Mouse (Mus musculus) olfactory bulb, adult 2 months (tissue): Measurements from ENCODE around the gene Dtnb. TPM values are rescaled to one million over a fixed set of nuclear protein-coding genes. Genes with fewer than 3 reads are reported as not detected.

Source experiments
- H3K27ac ChIP-seq: fragments of 200-500 bp; 2 replicates; pipeline ENCODE4 v1.5.1; 2012; ENCODE audit warnings: low read depth, low read length; ENCODE audit not compliant: insufficient read depth
- H3K4me1 ChIP-seq: fragments of 200-500 bp; 2 replicates; pipeline ENCODE4 v1.6.1; 2012; ENCODE audit warnings: low read length; ENCODE audit not compliant: control insufficient read depth, insufficient read depth
- H3K4me3 ChIP-seq: fragments of 200-500 bp; 2 replicates; pipeline ENCODE4 v1.5.1; 2012; ENCODE audit warnings: mild to moderate bottlenecking, low read depth, low read length, moderate library complexity; ENCODE audit not compliant: insufficient read depth
- CTCF ChIP-seq: fragments of 200-500 bp; IDR thresholded peaks from 2 replicates; pipeline ENCODE4 v1.5.1; 2012; ENCODE audit warnings: low read depth, mild to moderate bottlenecking, low read length, moderate library complexity; ENCODE audit not compliant: insufficient read depth
- POLR2A ChIP-seq: fragments of 200-500 bp; IDR thresholded peaks from 2 replicates; pipeline ENCODE4 v1.6.1; 2012; ENCODE audit warnings: mild to moderate bottlenecking, low read depth, low read length, moderate library complexity; ENCODE audit not compliant: insufficient read depth
- WGBS: fragments of 180-500 bp; shearing (Covaris S2); methylation state at CpG from one replicate; pipeline ENCODE4 v1.1.7; 2018; 5-methylcytosine and 5-hydroxymethylcytosine counted together
- polyA plus RNA-seq: library from polyadenylated mRNA; stranded (reverse); fragments of >200 nt; gene quantifications from 2 replicates; pipeline ENCODE4 v1.2.4, GENCODE M21; 2012; ENCODE audit warnings: low replicate concordance; ENCODE audit not compliant: missing spikeins, insufficient read depth, insufficient read length

Gene Dtnb
- polyA plus RNA-seq, 1 experiment = not detected

GRCm38 (mm10) chr12:3563659-3564058, 8.5 kb upstream of the Dtnb start:
- Histone ChIP-seq H3K27ac (no peak overlapping the region), H3K4me3 (no peak overlapping the region), H3K4me1 (no peaks in the 10 kb centered on the region)
- TF ChIP-seq POLR2A = no peak
- TF ChIP-seq CTCF = no peak
- WGBS = 81% methylated on average over 4 of the region's 4 CpGs

GRCm38 (mm10) chr12:3568461-3568991, 3.7 kb upstream of the Dtnb start:
- Histone ChIP-seq H3K27ac (no peak overlapping the region), H3K4me1 (peaks cover 3% of the 10 kb centered on the region), H3K4me3 (no peak overlapping the region)
- no peak for TF ChIP-seq CTCF
- no peak for TF ChIP-seq POLR2A
- WGBS = 69% methylated on average over 5 of the region's 5 CpGs

- Histone ChIP-seq H3K4me3 (no peak overlapping the region), H3K27ac (no peak overlapping the region), H3K4me1 (peaks cover 8% of the 10 kb centered on the region)
- TF ChIP-seq POLR2A (no peak), CTCF (no peak)
- WGBS = 88% methylated on average over 4 of the region's 4 CpGs
These were observed 1.3 kb upstream of the Dtnb start for GRCm38 (mm10) chr12:3570711-3571400.

DNA sequence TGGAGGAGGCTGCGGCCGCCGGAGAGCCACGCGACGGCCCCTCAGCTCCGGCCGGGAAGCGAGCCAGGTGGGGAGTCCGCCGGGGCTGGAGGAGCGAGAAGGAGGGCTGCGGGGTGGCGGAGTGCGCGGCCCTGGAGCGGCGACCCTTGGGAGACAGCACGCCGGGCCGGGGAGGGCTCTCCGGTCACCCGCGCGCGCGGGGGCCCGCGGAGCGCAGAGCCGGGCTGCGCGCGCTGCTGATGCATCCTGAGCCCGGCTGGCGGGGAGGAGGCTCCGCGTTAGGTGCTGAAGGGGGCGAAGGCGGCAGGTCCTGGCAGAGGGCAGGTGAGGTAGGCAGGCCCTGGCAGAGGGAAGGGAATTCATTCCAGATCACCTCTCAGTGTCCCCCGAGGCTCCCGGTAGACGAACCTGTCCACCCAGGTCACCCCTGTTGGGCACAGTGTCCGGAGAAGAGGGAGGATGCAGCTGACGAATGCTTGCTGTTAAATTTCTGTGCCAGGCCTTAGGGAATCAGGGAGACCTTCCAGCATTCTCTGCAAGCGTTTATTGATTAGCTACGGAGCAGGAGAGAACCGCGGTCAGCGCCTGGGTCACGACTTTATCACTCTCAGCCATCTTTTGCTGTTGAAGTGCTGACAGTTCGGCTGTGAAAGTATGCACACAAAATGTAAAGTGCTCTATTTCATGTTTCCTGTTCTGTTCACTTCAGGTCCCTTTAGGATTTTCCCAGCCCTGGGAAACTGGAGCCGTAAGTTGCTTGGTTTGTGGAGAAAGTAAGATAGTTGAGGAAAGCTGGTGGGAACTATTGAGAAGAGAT, 608 bp downstream of the Dtnb start:
- 2% methylated on average over 53 of the region's 53 CpGs for WGBS
- Histone ChIP-seq H3K27ac (peak overlapping the region; percentile 85), H3K4me1 (peaks cover 10% of the 10 kb centered on the region), H3K4me3 (peak overlapping the region; percentile 94)
- TF ChIP-seq POLR2A (peak; percentile 7; the same call in 1 of the 2 replicates), CTCF (no peak)

DNA sequence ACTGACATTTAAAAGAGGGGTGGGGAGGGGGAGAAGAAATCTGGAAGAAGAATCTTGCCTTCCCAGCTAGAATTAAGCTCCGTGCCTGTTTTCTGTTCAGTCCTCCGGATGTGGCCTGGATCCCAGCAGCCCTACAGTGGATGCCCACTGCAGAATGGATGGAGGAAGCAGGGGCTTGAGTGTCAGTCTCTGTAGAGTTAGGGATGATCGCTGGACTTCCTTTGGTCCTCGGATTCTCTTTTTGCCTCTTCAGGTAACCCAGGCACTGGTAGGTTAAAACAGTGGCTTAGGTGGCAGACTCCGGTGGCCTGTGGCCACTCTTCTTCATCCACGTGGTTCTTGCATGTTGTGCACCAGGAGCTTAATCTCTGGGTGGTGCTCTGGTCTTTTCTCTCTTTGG, 1.2 kb downstream of the Dtnb start:
- Histone ChIP-seq H3K4me1 (peaks cover 10% of the 10 kb centered on the region), H3K4me3 (peak overlapping the region; percentile 37), H3K27ac (no peak overlapping the region)
- no peak for TF ChIP-seq CTCF
- no peak for TF ChIP-seq POLR2A
- WGBS = 26% methylated on average over 6 of the region's 6 CpGs

GRCm38 (mm10) chr12:3574670-3575069, 2.5 kb downstream of the Dtnb start:
- Histone ChIP-seq H3K4me3 (no peak overlapping the region), H3K27ac (no peak overlapping the region), H3K4me1 (peaks cover 10% of the 10 kb centered on the region)
- WGBS = 89% methylated on average over 4 of the region's 4 CpGs
- TF ChIP-seq POLR2A (no peak), CTCF (no peak)

DNA sequence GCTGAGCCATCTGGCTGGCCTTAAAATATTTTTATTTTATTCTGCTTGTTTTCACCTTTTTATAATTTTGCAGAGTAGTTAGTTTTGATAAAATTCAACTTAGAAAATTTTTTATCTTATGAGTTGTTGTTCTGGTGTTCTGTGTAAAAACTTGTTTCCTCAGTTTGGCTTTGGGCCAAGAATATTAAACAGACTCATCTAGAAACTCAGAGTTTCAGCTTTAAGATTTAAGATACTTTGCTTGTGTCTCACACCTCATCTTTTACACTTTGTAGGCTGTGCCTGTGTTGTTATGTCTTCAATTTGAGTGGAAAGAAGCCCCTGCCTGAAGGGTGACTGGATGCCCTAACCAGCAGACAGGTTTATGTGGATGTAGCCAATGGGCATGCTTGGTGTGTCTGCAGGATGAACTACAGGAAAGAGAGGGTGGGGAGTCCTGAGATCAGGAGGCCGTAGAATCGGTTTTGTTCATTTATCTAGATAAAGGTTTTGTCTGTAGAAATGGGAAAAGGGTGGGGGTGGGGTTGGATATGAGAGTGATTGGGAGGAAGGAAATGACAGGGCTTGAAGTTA, 7.9 kb downstream of the Dtnb start:
- no peak for TF ChIP-seq POLR2A
- no peak for TF ChIP-seq CTCF
- H3K4me1 ChIP-seq = 0 out of 2 replicates have a peak, but pooled peaks cover 4% of the 10 kb centered on the region
- 84% methylated on average over 2 of the region's 2 CpGs for WGBS

DNA sequence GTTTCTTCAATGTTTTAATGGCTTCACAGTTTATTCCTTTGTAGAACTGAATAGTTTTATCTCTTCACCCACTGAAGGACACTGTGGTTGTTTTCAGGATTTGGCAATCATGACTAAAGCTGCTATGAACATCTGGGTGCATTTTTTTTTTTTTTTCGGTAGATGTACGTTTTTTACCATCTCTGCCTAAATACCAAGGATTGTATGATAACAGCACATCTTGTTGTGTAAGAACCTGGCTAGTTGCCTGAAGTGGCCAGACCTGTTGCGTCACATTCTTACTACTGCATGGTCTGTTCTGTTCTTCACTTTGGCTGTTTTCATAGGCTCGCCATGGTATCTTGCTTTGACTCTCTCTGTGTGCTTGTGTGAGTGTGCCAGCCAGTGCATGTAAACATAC, 10.4 kb downstream of the Dtnb start:
- Histone ChIP-seq H3K27ac (no peak overlapping the region), H3K4me3 (no peak overlapping the region), H3K4me1 (no peaks in the 10 kb centered on the region)
- WGBS = 94% methylated on average over 4 of the region's 4 CpGs
- TF ChIP-seq POLR2A = no peak
- no peak for TF ChIP-seq CTCF

More for the DNA sequence above, 7.9 kb downstream of the Dtnb start:
- no peak overlapping the region for H3K27ac ChIP-seq
- no peak overlapping the region for H3K4me3 ChIP-seq
